Mouse (Mus musculus) ES-Bruce4 (cell line): ENCODE measurements around the gene Ephb1.

Experiments
- CTCF ChIP-seq: IDR thresholded peaks from one replicate; pipeline ENCODE4 v1.8.1; 2011; ENCODE audit warnings: low read depth, low read length
- EP300 ChIP-seq: IDR thresholded peaks from 2 replicates; pipeline ENCODE4 v1.6.1; 2011; ENCODE audit warnings: low read depth, low read length; ENCODE audit not compliant: insufficient read depth
- POLR2A ChIP-seq: IDR thresholded peaks from one replicate; pipeline ENCODE4 v1.8.1; 2011; ENCODE audit warnings: low read length; ENCODE audit not compliant: insufficient read depth

DNA sequence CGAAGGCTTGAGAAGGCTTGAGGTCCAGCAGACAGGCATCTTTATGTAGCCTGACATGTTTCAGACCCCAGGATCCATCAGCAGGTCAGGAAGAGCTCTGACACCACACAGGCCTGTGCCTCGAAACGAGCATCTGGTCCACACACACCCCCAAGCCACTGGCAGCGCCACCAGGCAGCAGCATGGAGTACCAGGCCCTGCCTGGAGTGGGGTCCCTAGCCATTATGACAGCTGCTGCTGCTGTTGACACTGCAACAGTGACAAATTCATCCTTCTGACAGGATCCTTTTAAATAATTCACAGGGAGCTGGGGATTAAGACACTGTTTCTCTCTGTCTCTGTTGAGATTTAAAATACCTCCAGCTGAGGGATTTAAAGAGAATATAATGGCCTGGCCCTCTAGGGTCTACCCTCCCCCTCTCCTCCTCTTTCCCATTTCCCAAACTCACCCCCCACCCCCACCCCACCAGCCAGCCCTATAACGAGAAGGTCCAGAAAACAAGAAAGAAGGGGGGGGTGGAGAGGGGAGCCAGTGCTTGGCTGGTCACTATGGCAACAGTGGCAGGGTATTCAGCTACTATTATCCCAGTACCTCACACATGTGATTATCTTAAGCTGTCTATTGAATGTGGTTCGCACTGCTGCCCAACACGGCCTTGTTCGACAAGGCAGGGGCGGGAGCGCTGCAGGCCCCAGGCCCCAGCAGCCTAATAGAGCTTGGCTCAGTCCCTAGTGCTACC, 143.0 kb downstream of the Ephb1 start:
- no peak for TF ChIP-seq CTCF
- TF ChIP-seq POLR2A: no peak
- no peak for TF ChIP-seq EP300
